Mouse (Mus musculus): ENCODE measurements around the gene Sox12.
A peak's percentile ranks its signal among the peaks of the same experiment; 100 is the strongest.

Sox12 gene

DNA sequence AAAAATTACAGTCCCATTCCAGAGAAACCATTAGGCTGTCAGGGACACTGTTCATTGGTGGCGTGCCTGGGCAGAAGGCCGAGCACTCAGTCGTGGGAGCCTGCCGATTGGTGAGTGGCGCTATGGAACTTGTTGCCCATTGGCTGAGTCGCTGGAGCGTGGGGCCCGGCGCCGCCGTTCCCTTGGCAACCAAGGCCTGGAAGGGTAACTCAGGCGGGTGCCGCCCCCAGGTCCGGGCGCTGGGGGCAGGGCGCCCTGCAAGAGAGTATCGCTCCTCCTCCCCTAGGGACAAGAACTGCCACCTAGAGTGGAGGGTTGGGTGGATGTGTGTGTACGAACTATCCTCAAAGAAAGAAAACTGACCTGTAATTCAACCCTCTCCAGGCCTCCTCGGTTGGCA, 8.3 kb upstream of the Sox12 start:
- DNase-seq (ENCODE audit: low spot score in 2 of 2), result peak; percentile 93 to 94

DNA sequence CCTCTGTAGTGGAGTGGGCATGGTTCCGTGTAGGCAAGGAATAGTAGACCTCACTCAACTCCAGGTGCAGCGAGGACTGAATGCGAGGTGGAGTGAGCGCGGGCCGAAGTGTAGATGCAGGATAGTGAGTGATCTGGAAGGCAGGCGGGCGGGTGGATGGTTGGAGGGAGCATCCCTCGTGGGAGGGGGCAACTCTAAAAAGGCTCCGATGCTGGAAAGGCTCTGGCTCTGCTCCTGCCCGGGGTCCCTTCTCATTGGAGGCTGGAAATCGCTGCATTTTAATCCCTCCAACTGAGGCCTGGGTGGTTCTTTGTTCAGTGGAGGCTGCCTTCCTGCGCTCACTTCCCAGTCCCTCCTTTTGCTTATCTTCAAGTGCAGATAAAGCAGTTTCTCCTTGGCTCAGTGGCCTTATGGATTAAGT, 1.3 kb upstream of the Sox12 start:
- DNase-seq (ENCODE audit: low spot score in 2 of 2), result no peak

DNA sequence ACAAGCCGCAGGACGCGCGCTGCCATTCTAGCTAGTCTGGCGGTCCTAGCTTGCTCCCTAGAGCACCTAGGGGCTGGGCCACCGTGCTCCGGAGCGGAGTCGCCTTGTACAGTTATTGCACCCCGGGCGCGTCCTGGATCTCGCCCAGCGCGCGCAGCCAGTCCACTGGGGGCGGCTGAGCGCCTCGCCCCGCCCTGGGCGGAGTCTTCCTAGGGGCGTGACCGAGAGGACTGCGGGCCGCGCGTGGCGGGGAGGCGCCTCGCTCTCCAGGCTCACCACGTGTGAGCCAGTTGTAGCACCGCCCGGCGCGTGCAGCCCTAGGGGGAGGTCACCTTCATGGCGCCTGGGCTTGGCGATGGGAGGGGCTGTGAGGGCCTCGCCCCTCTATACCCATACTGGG, 828 bp upstream of the Sox12 start:
- DNase-seq (ENCODE audit: low spot score in 2 of 2), result peak; percentile 94 to 95

DNA sequence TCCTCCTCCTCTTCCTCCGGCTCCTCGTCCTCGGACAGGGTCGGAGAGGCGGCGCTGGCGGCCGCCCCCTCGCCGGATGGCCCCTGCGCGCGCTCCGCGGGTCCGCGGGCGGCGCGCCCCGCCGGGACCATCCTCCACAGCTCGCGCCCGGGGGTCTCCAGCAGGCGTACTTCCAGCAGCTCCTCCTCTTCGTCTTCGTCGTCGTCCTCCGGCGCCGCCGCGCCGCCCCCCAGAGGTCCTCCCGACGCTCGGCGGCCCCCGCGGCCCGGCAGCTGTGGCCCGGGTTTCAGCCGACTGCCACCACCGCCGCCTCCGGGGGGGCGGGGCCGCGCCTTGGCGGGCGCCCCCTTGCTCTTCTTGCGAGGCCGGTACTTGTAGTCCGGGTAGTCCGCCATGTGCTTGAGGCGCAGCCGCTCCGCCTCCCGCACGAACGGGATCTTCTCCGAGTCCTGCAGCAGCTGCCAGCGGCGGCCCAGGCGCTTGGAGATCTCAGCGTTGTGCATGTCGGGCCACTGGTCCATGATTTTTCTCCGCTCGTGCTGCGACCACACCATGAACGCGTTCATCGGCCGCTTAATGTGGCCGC, 766 bp downstream of the Sox12 start:
- DNase-seq (ENCODE audit: low spot score in 2 of 2), result peak; percentile 75 to 86

DNA sequence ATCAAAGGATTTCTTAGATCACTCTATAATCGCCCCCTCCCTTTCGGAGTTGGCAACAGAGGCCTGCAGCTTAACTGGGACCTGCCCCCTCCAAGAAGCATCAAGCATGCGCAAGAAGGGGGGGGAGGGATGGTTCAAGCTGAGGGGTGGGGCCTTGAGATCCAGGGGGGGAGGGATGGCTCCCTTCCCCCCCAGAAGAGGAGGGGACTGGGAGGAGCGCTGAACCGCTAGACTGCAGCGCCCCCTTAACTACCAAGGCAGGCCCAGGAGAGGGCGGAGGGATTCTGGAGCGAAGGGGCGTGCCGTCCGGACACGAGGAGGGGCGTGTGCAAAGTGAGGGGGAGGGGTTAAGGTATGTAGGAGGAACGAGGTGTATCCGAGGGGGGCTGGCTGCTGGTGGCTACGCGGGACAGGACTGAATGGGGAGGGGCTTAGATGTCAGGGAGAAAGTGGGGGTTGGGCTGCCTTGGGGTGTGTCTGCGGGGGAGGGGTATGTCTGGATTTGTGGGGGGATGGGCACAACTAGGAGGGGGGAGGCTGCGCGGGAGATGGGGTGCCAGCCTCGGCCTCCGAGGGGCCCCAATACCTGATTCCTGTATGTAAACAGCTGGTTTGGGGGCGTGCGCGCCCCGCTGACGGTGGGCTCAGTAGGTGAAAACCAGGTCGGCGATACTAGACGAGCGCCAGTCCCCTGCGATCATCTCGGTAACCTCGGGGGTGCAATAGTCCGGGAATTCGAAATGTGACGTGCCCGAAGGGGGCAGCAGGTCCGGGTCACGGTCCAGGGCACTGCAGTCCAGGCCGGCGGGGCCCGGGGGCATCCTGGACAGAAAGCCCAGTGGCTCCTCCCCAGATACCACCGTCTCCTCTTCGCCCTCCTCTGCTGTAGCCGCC, 1.5 kb downstream of the Sox12 start:
- DNase-seq (ENCODE audit: low spot score in 2 of 2), result peak; percentile 76 to 82

DNA sequence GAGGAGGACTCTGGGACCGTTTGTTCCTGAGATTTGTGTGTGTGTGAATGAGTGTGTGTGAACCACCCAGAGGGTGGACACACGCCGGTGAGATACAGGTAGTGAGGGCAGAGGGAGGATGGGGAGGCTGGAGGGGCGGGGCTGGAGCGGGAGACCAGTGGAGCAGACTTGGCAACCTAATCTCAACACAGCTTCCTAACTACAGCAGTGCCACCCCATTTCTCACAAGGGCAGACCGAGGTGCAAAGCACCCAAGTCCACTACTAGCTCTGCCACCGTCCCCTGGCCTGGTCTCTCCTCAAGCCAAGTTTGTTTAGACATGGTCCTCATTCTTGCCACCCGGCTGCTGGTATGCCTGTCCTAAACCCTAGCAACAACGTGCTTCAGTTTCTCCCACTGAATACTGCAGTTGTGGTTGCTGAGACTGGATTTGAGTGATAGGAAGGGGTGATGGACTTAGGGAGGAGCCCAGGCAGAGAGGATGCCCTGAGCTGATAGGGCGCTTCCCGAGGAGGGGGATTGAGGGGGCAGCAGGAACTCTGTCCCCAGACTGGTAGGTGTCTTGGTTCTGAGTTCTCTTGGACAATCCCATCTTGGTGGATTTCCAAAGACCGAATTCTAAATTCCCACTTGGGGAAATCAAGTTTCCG, 2.5 kb downstream of the Sox12 start:
- no peak for DNase-seq (ENCODE audit: low spot score in 2 of 2)

DNA sequence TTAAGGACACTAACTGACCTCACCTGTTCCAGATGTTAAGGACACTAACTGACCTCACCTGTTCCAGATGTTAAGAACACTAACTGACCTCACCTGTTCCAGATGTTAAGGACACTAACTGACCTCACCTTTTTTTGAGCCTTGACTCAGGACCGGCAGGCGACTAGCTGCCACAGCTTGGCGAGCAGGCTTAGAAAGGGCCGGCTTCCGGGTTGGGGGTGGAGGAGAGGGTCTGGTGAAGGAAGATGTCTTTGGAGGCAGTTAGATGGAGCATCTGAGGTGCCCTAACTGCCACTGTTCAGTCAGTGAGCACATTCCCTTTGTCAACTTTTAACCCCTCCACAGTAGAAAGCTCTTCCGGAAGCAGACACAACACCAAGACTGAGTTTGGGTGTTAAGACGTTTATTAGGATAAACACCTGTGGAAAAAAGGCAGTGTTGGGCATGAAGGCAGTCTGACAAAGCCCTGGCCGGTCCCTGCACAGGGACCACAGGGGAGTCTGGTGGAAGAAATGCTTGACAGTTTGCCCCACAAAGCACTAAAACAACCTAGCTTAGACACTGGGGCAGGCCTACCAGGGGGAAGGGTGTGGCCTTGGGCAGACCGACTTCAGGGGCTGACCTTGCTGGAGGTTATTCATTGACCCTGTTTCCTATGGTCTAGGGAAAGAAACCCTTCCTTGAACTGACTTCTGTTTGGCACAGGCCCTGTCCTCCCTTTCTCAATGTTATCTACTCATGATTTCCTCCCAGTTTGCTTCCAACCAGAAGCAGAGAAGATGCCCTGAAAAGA, 4.4 kb downstream of the Sox12 start:
- no peak for DNase-seq (ENCODE audit: low spot score in 2 of 2)

DNA sequence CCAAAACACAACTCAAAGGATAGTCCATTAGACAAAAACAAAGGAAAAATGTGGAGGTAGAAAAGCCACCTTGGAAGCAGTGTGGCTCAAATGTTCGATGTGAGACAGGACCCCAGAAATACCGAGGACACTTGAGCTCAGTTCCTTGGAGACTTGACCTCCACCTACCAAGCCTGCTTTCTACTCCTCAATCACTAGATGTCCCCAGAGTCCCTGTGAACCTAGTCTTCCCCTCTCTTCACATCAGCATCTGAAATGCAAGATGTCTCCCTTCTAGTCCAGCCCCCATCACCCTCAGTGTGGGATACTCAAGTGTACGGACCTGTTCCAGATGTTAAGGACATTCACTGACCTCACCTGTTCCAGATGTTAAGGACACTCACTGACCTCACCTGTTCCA, 5.1 kb downstream of the Sox12 start:
- no peak for DNase-seq (ENCODE audit: low spot score in 2 of 2)

DNA sequence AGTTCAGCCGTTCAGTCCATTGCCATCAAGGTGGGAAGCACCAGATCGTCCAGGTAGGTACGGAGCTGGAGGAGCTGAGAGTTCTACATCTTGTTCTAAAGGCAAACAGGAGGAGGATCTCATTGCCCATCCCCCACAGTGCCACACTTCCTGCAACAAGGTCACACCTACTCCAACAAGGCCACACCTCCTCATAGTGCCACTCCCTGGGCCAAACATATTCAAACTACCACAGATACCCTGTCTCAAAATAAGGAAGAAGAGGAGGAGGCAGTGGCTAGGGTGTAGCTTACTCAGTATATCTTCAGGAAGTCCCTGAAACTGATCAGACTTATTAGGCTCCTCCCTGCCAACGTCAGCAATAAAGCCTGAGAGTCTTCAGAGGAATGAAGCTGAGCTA, 13.7 kb downstream of the Sox12 start:
- DNase-seq (ENCODE audit: low spot score in 2 of 2), result no peak

DNA sequence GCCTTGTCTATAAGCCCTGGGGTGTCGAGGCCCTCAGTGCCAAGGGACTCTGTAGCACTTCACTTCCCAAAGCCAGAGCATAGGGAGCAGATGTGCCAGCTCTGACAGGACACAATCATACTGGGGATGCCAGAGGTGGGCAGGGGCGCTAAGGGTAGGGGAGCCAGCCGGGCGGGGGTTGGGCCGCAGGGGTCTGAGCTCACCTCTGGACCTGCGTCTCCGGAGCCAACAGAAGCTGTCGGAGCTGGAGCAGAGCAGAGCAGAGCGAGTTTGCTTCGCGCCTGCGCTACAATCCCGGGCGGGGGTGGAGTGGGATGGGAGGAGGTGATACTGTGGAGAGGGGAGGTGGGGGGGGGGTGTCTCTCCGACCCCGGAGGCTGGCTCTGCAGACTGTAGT, 21.5 kb downstream of the Sox12 start, which contains the start of gene Nrsn2:
TSS of gene Nrsn2 (minus strand) at position 294 of the 397 bp plus-strand sequence.
- DNase-seq (ENCODE audit: low spot score in 2 of 2), result no peak

DNA sequence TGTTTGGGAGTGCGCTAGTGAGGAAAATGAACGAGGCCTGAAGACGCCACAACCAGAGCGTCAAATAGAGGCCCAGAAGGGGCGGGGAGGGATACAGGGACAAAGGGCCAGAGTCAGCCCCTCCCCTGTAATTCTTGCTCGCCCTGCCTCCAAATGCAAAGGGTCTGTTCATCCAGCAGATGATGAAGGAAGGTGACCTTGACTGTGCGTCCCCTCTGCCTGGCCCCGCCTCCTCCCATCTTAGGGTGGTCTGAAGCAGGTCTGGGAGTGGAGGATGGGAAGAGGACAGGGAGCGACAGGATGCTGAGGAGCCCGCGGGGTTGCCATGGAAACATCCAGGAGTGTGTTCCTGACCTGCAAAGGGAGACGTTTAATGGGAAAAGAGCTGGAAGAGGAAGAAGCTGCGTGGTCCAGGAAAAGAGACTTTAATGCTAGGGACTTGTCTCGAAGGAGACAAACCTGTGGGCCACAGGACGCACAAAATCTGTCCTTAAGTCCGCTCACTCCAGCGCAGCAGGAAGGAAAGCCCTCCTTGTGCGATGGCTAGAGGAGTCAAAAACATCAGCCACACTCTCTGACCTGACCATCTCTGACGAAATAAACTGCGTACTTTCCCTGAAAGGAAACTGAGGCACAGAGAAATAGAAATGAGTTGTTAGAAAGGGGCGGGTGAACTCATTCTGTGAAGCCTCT, 22.1 kb downstream of the Sox12 start:
- no peak for DNase-seq (ENCODE audit: low spot score in 2 of 2)

DNA sequence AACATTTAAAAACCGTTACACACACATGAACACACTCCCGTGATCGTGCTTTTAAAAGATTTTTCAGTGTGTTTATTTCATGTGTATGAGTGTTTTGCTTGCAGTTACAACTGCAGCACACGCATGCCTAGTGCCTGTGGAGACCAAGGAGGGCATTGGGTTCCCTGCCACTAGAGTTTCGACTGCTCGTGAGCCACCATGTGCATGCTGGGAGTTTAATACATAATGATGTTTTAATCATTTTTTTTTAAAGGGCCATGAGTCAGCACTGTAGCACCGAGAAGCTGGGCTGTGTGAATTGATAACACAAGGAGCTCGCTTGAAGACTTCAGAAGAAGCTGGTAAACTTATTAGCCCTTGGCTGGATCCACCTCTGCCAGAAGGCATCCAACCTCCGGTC, 24.3 kb downstream of the Sox12 start:
- DNase-seq (ENCODE audit: low spot score in 2 of 2), result no peak

DNA sequence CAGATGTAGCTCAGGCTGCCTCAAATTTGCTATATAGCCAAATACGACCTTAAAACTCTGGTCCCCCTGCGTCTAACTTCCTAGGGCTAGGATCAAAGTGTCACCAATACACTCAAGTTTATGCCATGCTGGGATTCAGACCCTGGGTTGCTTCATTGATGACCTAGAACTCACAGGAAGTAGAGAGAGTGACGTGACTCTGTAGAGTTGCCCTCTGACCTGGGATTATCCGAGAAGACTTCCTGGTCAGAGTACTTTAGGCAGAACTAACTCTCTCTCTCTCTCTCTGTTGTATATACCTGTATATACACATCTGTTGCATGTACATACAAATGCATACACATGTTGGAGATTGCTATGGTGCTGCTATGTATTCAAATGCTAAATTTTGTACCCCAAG, 25.2 kb downstream of the Sox12 start:
- DNase-seq (ENCODE audit: low spot score in 2 of 2), result no peak

DNA sequence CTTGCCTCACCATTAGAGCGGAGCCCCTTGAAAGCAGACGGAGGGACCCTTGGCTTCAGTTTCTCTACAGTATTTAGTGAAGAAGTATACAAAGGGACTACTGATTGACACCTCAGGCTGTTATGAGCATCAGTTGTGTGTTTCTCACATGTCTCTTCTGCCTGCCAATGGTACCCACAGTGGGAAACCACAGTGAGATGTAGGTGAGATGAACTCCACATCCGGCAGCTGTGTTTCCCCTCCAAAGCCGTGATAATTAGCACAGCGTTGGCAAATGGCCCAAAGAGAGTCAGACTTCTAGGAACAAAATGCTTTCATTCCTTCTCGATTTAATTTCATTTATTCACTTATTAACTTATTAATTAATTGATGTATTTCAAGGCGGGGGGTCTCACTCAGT, 25.8 kb downstream of the Sox12 start:
- DNase-seq (ENCODE audit: low spot score in 2 of 2), result no peak

DNA sequence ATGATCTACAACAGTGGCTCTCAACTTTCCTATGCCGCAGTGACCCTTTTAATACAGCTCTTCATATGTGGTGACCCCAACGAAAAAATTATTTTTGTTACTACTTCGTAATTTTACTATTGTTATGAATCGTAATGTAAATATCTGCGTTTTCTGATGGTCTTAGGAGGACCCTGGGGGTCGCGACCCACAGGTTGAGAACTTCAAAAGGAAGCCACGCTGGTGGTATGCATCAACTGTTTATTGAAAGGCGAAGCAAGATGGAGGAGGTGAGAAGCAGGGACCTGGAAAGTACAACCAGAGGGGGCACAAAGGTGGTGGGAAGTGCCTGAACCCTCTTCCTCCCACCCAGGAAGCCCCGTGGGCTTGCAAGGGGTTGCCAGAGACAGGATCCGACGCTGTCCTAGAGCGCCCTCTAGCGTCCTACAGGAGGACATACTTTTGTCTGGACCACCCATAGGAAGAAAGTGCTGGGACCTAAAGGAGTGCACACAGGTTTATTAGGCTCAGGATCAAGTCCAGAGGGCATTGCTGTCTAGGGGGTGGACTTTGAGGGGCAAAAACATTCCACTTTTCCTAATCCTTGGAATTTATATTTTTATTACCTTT, 29.2 kb downstream of the Sox12 start:
- DNase-seq (ENCODE audit: low spot score in 2 of 2), result peak; percentile 43 to 78

DNA sequence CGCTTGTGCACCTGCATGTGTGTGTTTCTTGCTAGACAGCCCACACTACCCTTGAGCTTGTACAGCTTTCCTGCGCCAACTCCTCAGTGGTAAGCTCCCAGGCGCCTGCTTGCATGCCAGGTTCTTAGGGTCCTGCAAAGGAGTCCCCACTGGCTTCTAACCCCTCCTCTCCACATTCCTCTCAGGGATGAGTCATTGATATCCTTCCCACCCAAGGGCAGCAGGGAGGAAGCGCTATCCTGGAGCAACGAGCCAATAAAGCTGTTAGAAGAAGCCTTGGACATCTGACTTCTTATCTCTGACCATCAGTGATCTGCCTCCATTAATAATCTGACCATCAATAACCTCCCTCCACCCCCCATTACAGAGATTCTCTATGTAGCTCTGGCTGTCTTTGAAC, 29.9 kb downstream of the Sox12 start:
- no peak for DNase-seq (ENCODE audit: low spot score in 2 of 2)

DNA sequence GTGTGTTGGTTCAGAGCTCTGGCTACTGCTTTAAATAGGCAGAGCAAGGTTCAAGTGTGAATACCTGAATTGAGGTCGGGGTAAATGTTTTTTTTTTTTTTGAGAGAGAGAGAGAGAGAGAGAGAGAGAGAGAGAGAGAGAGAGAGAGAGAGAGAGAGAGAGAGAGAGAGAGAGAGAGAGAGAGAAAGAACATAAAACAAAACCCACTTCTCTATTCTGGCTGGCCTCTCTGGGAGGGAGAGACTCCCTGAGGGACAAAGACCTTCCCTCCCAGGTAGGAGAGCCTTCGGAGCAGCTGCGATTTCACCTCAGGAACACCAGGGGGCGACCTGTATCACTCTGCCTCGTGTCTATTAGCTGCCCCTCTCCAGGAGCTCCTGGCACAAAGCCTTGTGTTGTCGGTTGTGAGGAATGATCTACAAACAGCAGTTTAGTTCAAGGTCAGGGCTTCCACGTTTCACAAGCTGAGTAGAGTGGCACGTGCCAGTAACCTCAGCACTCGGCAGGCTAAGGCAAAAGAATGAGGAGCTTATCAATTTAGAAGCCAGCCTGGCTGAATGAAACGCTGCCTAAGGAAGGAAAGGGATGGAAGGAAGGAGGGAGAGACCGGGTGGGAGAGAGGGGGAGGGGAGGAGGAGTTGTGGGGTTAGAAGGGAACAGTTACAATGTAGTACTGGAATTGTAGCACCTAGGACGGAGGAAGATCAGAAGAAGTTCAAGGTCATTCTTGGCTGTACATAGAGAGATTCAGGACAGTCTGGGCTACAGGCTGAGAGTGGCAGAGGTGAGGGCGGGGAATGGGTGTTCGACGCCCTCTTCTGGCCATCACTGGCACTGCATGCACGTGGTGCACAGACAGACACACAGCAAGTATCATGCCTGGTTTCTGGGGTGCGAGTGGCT, 34.4 kb downstream of the Sox12 start:
- DNase-seq (ENCODE audit: low spot score in 2 of 2), result peak; percentile 78 to 88

DNA sequence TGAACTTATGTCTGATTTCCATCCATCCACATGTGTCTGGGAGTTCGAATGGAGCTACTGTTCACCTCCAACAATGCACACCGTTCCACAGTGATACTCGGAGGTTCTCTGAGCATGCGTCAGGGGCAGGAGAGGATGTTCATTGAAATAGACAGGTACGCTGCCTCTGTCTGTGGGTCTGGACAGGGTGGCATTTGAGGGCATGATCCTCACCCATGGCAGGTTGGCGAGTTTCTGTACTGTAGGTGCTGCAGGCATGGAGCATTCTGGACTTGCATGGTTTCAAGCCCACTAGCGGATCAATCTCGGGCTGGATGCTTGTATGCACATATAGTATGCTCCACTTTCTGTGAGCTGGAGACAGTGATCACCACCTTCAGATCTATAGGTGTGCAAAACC, 36.7 kb downstream of the Sox12 start:
- no peak for DNase-seq (ENCODE audit: low spot score in 2 of 2)

DNA sequence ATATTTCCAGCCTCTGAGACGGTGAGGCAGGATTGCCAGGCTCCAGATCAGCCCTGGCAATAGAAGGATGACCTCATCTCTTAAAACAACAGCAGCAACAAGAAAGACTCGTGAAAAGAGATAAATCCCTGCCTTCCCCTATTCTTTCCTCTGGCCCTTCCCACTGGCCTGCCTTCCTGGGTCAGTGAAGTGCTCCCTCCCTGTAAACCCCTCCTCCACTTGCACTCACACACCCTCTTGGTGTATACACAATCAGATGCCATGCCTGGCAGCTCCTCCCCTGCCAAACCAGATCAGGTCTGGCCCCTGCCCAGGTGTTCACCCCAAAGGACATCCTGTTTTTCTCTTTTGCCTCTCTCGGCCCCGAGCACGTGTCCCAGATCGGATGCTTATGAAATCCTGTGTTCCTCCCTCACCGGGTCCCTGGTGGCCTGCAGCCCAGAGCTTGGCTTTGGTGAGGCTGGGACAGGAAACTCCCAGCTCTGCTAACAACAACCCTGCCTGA, 37.5 kb downstream of the Sox12 start:
- no peak for DNase-seq (ENCODE audit: low spot score in 2 of 2)

DNA sequence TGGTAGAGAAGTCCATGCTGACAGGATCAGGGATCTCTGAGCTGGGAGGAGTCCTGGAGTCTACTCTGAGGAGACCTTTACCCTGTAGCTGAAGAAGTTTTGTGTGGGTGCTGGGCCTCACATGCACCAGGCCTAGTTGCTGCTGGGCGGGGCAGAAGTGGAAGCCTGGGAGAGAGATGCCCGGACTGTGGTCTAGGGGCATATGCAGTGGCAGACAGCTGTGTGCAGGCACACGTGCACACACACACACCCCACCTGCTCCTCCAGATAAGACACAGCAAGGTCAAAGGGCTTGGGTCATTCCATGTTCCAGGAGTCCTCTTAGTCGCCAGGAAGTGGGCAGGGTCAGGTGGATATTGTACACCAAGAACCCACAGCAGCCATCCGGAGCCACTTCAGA, 38.2 kb downstream of the Sox12 start:
- no peak for DNase-seq (ENCODE audit: low spot score in 2 of 2)
